Mouse (Mus musculus): ENCODE results near the gene Mindy3. TPM values are rescaled to one million over a fixed set of nuclear protein-coding genes. Genes with fewer than 3 reads are reported as not detected.

The Mindy3 gene
- polyA plus RNA-seq, 1 experiment from 2014 or later = 37.4 TPM

- Histone ChIP-seq H3K4me3 (ENCODE audit: low read depth, low read length) (no peak overlapping the region), H3K9ac (replicated peaks; ENCODE audit: low read length) (no peak overlapping the region), H3K27ac (replicated peaks; ENCODE audit: low read depth, low read length) (no peak overlapping the region), H3K27me3 (ENCODE audit: control insufficient read depth, insufficient read depth, low read length) (no peaks in the 10 kb centered on the region), H3K4me2 (ENCODE audit: low read depth, low read length) (no peak overlapping the region), H3K4me1 (ENCODE audit: control insufficient read depth, insufficient read depth, low read length) (no peaks in the 10 kb centered on the region), H3K36me3 (replicated peaks; ENCODE audit: control insufficient read depth, insufficient read depth, low read depth, low read length) (no peaks in the 10 kb centered on the region), H3K9me3 (replicated peaks; ENCODE audit: control insufficient read depth, low read length) (no peaks in the 10 kb centered on the region)
- WGBS = 87% methylated on average over 5 of the region's 5 CpGs
- DNase-seq (ENCODE audit: low spot score) (no peak), ATAC-seq (replicated peaks; ENCODE audit: insufficient number of reproducible peaks, low FRiP score, low TSS enrichment, low read depth) (no peak)
Observed at GRCm38 (mm10) chr2:12297287-12297686, 122.0 kb downstream of the Mindy3 start.

Other genes with a start within 250 kb of the Mindy3 start
- 9.4 and 10.7 TPM in 2 replicates for gene Itga8, start 117.5 kb downstream of the Mindy3 start, polyA plus RNA-seq (2014; fragmentation: Nextera tagmentation; extraction: Ambion mirVana)